Mouse (Mus musculus) kidney, embryonic 15.5 days (tissue): ENCODE data around the gene Vmn1r197. TPM values are rescaled to one million over a fixed set of nuclear protein-coding genes. Genes with fewer than 3 reads are reported as not detected.

Experiments
- polyA plus RNA-seq: library from polyadenylated mRNA; unstranded; fragments of >200 nt; fragmentation: Nextera tagmentation; extraction: Ambion mirVana; gene quantifications from 2 replicates; pipeline ENCODE4 v1.2.1, GENCODE M21; 2015

Vmn1r197 gene
- polyA plus RNA-seq, 1 experiment from 2014 or later, result not detected

Other genes with a start within 250 kb of the Vmn1r197 start
- gene Vmn1r188, start 240.1 kb upstream of the Vmn1r197 start, polyA plus RNA-seq, result not detected in 2 replicates
- gene Vmn1r189, start 218.8 kb upstream of the Vmn1r197 start, polyA plus RNA-seq, result not detected in 2 replicates
- gene Vmn1r191, start 140.6 kb upstream of the Vmn1r197 start, polyA plus RNA-seq, result not detected in 2 replicates
- gene Vmn1r192, start 133.4 kb upstream of the Vmn1r197 start, polyA plus RNA-seq, result not detected in 2 replicates
- not detected in 2 replicates for gene Vmn1r193, start 101.4 kb upstream of the Vmn1r197 start, polyA plus RNA-seq
- not detected in 2 replicates for gene Vmn1r194, start 80.4 kb upstream of the Vmn1r197 start, polyA plus RNA-seq
- not detected in 2 replicates for gene Vmn1r195, start 54.1 kb upstream of the Vmn1r197 start, polyA plus RNA-seq
- gene Vmn1r196, start 34.7 kb upstream of the Vmn1r197 start, polyA plus RNA-seq, result not detected in 2 replicates
- gene Vmn1r198, start 25.8 kb downstream of the Vmn1r197 start, polyA plus RNA-seq, result not detected in 2 replicates
- not detected in 2 replicates for gene Vmn1r199, start 55.2 kb downstream of the Vmn1r197 start, polyA plus RNA-seq
- gene Vmn1r200, start 65.8 kb downstream of the Vmn1r197 start, polyA plus RNA-seq, result not detected in 2 replicates
- not detected in 2 replicates for gene Vmn1r201, start 147.3 kb downstream of the Vmn1r197 start, polyA plus RNA-seq
- gene Vmn1r202, start 180.8 kb downstream of the Vmn1r197 start, polyA plus RNA-seq, result 0.03 TPM in 1 of 2 replicates, not detected in the other
- not detected in 2 replicates for gene Vmn1r203, start 193.5 kb downstream of the Vmn1r197 start, polyA plus RNA-seq
- not detected in 2 replicates for gene Vmn1r204, start 228.6 kb downstream of the Vmn1r197 start, polyA plus RNA-seq